Mouse (Mus musculus) embryo, embryonic 11 days (tissue): ENCODE data around the gene Hoxd11.

Experiments
- DNase-seq: peaks from one replicate; pipeline ENCODE4 v3.0.0-alpha.2; 2015

Hoxd11 gene

DNA sequence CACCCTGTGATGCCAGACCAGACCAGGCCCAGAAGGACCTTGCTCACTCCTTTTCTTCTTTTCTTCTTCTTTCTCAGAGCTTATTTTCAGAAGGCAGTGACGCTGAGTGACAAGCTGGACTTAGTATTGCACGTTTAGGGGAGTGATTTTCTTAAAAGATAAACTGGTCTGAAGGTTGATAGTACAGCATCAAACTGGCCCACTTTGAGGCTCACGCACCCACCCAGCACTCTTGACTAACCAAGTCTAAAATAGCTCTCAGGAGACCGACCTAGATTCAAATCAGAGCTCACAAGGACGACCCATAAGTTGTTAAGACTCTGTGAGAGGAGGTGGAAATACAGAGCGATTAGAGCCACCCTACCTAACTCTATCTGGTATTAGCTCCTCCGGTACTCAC lies 12.9 kb upstream of the Hoxd11 start:
- DNase-seq: no peak

DNA sequence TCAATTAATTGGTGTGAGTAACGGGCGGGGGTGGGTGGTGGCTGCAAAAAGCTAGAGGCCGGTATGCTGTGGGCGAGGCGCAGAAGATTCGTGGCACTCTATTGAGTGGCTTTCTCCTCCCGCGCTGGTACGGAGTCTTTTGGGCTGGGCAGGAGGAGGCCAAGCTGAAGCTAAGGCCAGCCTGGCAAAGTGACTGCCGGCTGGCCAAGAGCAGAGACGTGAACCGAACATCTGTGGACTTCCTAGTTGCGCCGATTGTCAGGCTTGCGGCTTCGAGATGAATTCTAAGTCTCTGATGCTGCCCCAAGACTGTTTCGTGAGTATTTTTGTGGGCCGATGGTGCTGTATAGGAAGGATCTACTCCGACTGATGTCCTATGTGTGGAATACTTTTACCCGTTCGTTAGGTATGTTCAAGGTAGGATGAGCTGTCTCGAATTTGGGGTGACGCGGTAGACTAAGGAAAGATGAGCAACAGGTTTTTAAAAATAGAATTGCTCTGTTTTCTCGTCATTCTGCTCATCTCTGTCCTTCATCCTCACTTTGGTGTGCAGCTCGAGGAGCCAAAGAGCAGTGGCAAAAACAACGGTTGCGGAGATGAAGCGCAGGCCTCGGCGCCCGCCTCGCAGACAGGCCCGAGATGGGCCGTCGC lies 12.0 kb upstream of the Hoxd11 start:
- DNase-seq: no peak

DNA sequence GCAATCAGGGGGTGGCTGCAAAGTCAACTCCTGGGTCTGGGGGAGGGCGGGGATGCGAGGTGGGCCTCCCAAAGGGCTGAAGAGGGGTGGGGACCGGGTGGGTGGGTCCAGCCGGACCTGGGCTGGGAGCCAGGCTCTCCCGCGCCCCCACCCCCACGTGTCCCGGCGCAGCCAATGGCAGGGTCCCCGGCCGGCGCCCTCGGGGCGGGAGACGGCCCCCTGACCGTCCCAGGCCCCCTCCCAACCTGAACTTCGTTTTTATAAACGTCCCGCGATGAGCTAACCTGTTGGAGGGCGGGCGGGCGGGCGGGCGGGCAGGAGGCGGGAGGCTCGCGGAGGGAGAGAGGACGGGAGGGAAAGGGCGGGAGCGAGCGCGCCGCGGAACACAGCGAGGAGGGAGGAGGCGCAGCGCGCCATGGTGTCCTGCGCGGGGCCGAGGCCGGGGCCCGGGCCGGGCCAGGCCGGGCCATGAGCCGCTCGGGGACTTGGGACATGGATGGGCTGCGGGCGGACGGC lies 11.5 kb upstream of the Hoxd11 start, which contains the start of gene Hoxd13:
TSS of gene Hoxd13 (plus strand) at position 469 of the 516 bp plus-strand sequence.
- no peak for DNase-seq

DNA sequence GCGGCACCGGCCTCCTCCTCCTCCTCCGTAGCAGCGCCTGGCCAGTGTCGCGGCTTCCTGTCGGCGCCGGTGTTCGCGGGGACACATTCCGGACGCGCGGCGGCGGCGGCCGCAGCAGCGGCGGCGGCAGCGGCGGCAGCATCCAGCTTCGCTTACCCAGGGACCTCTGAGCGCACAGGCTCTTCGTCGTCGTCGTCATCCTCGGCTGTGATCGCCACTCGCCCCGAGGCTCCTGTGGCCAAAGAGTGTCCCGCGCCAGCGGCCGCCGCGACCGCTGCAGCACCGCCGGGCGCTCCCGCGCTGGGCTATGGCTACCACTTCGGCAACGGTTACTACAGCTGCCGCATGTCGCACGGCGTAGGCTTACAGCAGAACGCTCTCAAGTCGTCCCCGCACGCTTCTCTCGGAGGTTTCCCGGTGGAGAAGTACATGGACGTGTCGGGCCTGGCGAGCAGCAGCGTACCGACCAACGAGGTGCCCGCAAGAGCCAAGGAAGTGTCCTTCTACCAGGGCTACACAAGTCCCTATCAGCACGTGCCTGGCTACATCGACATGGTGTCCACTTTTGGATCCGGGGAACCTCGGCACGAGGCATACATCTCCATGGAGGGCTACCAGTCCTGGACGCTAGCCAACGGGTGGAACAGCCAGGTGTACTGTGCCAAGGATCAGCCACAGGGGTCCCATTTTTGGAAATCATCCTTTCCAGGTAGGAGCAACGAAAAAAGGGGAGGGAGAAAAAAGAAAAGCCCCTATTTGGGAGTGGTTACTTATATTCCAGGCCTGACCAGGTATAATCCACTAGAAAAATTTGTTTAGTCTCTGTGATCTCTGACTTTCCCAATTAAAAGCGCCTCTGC lies 10.8 kb upstream of the Hoxd11 start:
- DNase-seq: peak; percentile 72

GRCm38 (mm10) chr2:74669230-74669578 lies 10.2 kb upstream of the Hoxd11 start:
- DNase-seq: no peak

GRCm38 (mm10) chr2:74669650-74670235 lies 9.6 kb upstream of the Hoxd11 start:
- DNase-seq: no peak

DNA sequence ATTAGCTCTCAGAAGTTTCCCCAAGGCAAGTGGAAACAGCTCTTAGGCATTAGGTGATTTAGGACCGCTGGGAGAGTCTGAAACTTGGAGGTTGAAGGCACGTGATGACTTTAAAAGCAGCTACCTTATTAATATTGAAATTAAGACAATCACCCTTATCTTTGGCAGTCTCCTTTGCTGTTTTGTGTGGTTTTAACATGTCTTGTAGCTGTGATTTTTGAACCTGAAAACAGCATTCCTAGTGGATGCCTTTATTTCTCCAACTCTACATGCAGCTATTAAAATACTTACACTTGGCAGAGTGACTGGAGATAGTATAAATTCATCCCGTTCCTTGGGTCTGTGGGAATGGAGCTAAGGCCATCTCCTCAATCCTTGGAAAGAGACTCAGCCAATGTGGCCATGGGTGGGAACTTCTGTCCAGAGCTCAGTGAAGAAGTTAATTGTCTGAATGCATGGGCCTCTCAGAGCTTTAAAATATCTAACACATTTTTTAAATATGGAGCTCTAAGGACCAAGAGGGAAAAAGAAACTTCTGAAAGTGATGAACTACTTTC lies 8.6 kb upstream of the Hoxd11 start:
- no peak for DNase-seq

GRCm38 (mm10) chr2:74671847-74672246 lies 7.5 kb upstream of the Hoxd11 start:
- DNase-seq: no peak

GRCm38 (mm10) chr2:74672481-74673362 lies 6.6 kb upstream of the Hoxd11 start:
- peak; percentile 90 for DNase-seq

DNA sequence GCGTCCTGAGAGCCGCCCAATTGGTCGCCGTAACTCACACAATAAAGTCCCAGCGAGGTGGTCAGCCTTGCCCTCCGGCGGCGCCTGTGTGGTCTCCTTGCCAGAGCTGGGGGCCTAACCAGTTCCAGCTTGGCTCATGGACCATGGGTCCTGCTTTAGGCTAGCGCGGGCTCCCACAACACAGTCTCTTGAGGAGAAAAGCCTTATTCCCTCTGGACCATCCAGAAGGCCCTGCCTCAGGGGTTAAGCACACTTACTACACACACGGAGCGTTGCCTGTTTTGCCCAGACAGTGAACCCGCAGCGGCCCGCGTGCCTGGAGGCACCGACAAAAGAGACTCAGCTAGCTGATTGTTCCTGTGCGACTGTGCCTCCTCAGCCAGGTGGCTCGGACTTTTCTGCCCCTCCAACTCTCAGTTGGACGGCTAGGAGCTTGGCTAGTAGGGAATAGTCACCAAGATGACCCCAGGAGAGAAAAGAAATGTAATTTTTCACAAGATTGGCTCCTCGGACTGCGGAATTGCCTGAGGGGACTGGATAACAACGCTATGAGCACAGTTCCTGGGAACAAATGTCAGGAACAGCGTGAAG lies 5.4 kb upstream of the Hoxd11 start:
- no peak for DNase-seq

GRCm38 (mm10) chr2:74674881-74675665 lies 4.3 kb upstream of the Hoxd11 start, which contains the start of gene Hoxd12:
Gene Hoxd12, plus strand, starts transcription at chr2:74675013.
- no peak for DNase-seq

- DNase-seq: no peak
Measured at GRCm38 (mm10) chr2:74675666-74676282, 3.6 kb upstream of the Hoxd11 start.

GRCm38 (mm10) chr2:74676376-74677052 lies 2.8 kb upstream of the Hoxd11 start:
- no peak for DNase-seq

DNA sequence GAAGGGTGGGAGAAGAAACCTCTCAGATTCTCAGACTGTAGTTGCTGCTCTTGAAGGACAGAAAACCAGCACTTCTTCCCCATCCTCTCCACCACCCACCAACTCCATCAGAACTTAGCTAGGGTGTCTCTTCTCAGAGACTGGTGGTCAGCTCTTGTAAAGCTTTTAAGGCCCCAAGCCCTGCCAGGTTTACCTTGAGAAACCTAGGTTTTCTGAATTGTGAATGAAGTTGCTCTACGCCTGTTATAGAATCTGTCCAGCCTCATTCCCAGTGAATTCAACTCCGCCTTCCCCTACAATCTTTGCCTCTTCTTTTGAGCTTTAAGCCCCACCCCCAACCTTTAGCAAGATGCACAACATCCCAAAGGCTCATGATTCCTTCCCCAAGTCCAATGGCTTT lies 2.3 kb upstream of the Hoxd11 start:
- DNase-seq: no peak

- DNase-seq: peak; percentile 63
Measured at GRCm38 (mm10) chr2:74679596-74679971, 227 bp downstream of the Hoxd11 start.

DNA sequence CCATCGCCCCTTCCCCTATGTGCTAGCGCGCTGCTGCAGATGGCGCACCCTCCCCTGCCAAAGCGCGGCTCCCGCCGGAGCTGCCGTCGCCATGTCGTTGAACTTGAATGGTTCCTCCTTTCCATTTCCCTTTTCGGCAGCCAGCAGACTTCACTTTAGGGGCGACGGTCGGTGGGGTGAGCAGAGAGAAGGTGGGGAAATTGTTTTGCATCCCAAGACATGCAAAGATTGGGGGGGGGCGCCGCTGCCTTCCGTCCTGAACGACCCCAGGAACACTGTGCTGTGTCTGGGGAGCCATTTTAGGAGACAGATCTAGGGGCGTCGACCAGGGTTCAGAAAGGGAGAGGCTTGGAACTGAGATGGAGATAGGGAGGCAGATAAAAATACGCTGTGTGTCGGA lies 623 bp downstream of the Hoxd11 start:
- no peak for DNase-seq

- no peak for DNase-seq
Measured at GRCm38 (mm10) chr2:74680561-74681398, 1.4 kb downstream of the Hoxd11 start.

DNA sequence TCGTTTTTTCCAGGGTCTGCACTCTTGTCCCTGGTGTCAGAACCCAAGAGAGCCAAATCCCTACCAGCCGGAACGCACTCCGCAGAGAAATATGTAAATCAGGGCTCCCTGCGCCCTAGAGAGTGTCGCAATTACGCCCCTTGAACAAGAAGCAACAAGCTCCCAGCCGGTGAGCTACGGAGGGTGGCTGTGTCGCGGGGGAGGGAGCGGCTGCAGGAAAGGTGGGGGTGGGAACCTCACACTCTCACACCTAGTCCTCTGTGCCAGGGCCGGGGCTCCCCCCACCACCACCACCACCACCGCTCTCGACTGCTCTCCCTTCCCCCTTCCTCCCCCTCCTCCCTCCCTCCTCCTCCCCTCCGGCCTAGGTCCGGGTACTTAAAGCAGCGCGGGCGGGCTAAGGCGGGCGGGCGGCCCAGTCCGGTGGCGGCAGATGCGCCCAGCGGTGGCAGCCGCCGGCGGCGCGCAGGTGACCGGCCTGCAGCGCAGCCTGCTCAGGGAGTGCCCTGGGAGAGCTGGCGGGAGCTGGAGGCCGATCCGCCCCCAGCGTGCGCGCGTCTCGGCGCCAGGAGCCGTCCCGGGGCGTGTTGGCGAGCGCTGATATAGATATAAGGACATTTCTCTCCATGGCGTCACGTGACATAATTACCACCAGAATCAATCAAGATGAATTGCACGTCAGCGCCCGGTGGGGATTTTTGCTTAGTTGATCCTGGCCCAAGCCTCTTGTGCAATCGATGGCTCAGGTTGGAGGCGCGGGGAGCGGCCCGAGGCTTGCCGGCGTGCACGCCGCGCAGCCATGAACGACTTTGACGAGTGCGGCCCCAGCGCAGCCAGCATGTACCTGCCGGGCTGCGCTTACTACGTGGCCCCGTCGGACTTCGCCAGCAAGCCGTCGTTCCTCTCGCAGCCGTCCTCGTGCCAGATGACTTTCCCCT lies 2.5 kb downstream of the Hoxd11 start:
- no peak for DNase-seq
